Mouse (Mus musculus): ENCODE measurements at regions not wholly inside any gene's neighbourhood (a gene's known extent, or its start where the extent isn't known, plus 50 kb on each side); places are given as distances from the start of the nearest gene placed in this dataset.

DNA sequence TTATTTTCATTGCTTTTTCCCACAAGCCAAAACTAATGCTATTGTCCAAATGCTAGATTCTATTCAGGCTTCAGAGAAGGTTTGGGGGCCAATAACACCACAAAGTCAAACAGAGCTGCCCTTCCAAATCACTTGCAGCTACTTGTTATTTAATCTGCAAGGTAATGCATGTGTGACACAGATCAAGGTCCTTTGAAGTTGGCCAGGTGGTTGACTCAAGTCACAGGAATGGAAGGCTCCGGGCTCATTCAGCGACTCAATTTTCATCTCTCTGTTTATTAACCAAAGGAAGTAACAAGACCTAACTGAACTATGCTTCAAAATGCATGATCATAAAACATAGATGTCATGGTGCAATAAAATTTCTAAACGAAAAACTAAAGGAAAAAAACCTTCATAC is 300.0 kb upstream of the 1700008P02Rik start:
- Histone ChIP-seq H3K9ac (ENCODE audit: control insufficient read depth, low read depth, low read length, poor library complexity, severe bottlenecking) (no peak overlapping the region), H3K79me2 (ENCODE audit: control insufficient read depth, insufficient read depth, low read length, poor library complexity) (no peaks in the 10 kb centered on the region), H3K4me1 (ENCODE audit: control insufficient read depth in 1 of 2, insufficient read depth in 2 of 2, low read length in 2 of 2) (no peaks in the 10 kb centered on the region), H3K9me3 (replicated peaks; ENCODE audit: insufficient read depth, low read length) (no peaks in the 10 kb centered on the region), H3K36me3 (ENCODE audit: control insufficient read depth in 1 of 2, insufficient read depth in 2 of 2, low read length in 2 of 2) (peaks cover 0 to 2% of the 10 kb centered on the region in 2 experiments; a peak in 1 of 4 replicates), H3K4me3 (ENCODE audit: control insufficient read depth in 1 of 2, insufficient read depth in 1 of 2, low read depth in 2 of 2, low read length in 2 of 2) (no peak overlapping the region), H3K27me3 (ENCODE audit: control insufficient read depth in 1 of 2, insufficient read depth in 2 of 2, low read length in 2 of 2) (no peaks in the 10 kb centered on the region), H3K27ac (ENCODE audit: control insufficient read depth, low read depth, low read length) (no peak overlapping the region)
- no peak for DNase-seq (ENCODE audit: low read depth, low spot score)
- no peak for TF ChIP-seq ZC3H11A (IDR thresholded peaks at IDR 0.05; ENCODE audit: low read depth, low read length)
- TF ChIP-seq ZMIZ1 (IDR thresholded peaks at IDR 0.05; ENCODE audit: low read depth, low read length): no peak
- TF ChIP-seq E2F4 (IDR thresholded peaks at IDR 0.05; ENCODE audit: borderline replicate concordance, low read depth, low read length): no peak
- no peak for TF ChIP-seq KAT2A (conservative IDR thresholded peaks at IDR 0.05; ENCODE audit: low read depth, low read length)
- TF ChIP-seq TBP (IDR thresholded peaks at IDR 0.05; ENCODE audit: low read depth, low read length): no peak
- TF ChIP-seq MYB (IDR thresholded peaks at IDR 0.05; ENCODE audit: low read depth, low read length): no peak
- no peak for TF ChIP-seq SIN3A (IDR thresholded peaks at IDR 0.05; ENCODE audit: low read length)
- no peak for TF ChIP-seq CHD2 (IDR thresholded peaks at IDR 0.05; ENCODE audit: low read length)
- TF ChIP-seq NRF1 (IDR thresholded peaks at IDR 0.05; ENCODE audit: insufficient read depth, low read depth, low read length, poor library complexity, severe bottlenecking): no peak
- no peak for TF ChIP-seq NELFE (IDR thresholded peaks at IDR 0.05; ENCODE audit: low read depth, low read length)
- TF ChIP-seq ZNF384 (IDR thresholded peaks at IDR 0.05; ENCODE audit: low read depth, low read length): no peak
- TF ChIP-seq TCF12 (IDR thresholded peaks at IDR 0.05; ENCODE audit: low read depth, low read length): no peak
- no peak for TF ChIP-seq ZKSCAN1 (IDR thresholded peaks at IDR 0.05; ENCODE audit: low read depth, low read length)

DNA sequence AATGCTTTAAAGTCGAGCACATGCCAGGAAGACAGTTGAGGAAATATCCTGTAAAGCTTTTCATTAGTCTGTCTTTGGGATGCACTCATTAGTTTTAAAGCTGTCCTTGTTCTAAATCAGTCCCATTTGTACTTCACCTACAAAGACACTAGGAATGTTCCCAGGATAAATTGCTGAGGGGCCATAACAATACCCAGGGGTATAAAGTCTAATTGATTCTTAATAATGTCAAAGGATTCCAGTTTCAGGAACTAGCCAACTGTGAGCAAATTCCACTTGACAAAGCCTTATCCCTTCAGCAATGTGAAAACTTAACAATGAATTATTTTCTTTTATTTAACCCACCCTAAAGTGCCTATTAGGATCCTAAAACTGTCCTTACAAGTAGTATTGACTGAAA is 267.7 kb upstream of the 1700008P02Rik start:
- no peak overlapping the region for H3K9ac ChIP-seq (ENCODE audit: control insufficient read depth, low read depth, low read length, poor library complexity, severe bottlenecking)
- no peak overlapping the region for H3K27ac ChIP-seq (ENCODE audit: control insufficient read depth, low read depth, low read length)
- no peaks in the 10 kb centered on the region for H3K4me1 ChIP-seq (ENCODE audit: control insufficient read depth in 1 of 2, insufficient read depth in 2 of 2, low read length in 2 of 2)
- H3K36me3 ChIP-seq (ENCODE audit: control insufficient read depth in 1 of 2, insufficient read depth in 2 of 2, low read length in 2 of 2): no peaks in the 10 kb centered on the region
- TF ChIP-seq KAT2A (conservative IDR thresholded peaks at IDR 0.05; ENCODE audit: low read depth, low read length) (no peak), TBP (IDR thresholded peaks at IDR 0.05; ENCODE audit: low read depth, low read length) (no peak), ZNF384 (IDR thresholded peaks at IDR 0.05; ENCODE audit: low read depth, low read length) (no peak), SMC3 (IDR thresholded peaks at IDR 0.05; ENCODE audit: low read depth, low read length) (no peak), RCOR1 (IDR thresholded peaks at IDR 0.05; ENCODE audit: low read depth, low read length) (no peak), POLR2A (IDR thresholded peaks at IDR 0.05; ENCODE audit: control insufficient read depth in 1 of 2, insufficient read depth in 1 of 2, low read depth in 1 of 2, low read length in 2 of 2, poor library complexity in 1 of 2) (no peak), GABPA (IDR thresholded peaks at IDR 0.05; ENCODE audit: low read depth, low read length) (no peak), MYB (IDR thresholded peaks at IDR 0.05; ENCODE audit: low read depth, low read length) (no peak), MEF2A (IDR thresholded peaks at IDR 0.05; ENCODE audit: extremely low read depth, insufficient replicate concordance, low read depth, low read length, poor library complexity, severe bottlenecking) (no peak)
- H3K9me3 ChIP-seq (replicated peaks; ENCODE audit: insufficient read depth, low read length): no peaks in the 10 kb centered on the region
- no peaks in the 10 kb centered on the region for H3K79me2 ChIP-seq (ENCODE audit: control insufficient read depth, insufficient read depth, low read length, poor library complexity)
- H3K4me3 ChIP-seq (ENCODE audit: control insufficient read depth in 1 of 2, insufficient read depth in 1 of 2, low read depth in 2 of 2, low read length in 2 of 2): no peak overlapping the region
- no peak for DNase-seq (ENCODE audit: low read depth, low spot score)
- no peaks in the 10 kb centered on the region for H3K27me3 ChIP-seq (ENCODE audit: control insufficient read depth in 1 of 2, insufficient read depth in 2 of 2, low read length in 2 of 2)

Measured in MEL (cell line).